Mouse (Mus musculus) G1E (cell line): ENCODE results near the gene Tbc1d1. TPM values are rescaled to one million over a fixed set of nuclear protein-coding genes. Genes with fewer than 3 reads are reported as not detected.
A peak's percentile ranks its signal among the peaks of the same experiment; 100 is the strongest.

Experiments used
- ATAC-seq: 2 replicates; pipeline ENCODE4 v1.8.0; 2016; ENCODE audit warnings: mild to moderate bottlenecking; ENCODE audit not compliant: insufficient number of reproducible peaks, poor library complexity, low FRiP score, severe bottlenecking; ENCODE audit errors: extremely low read depth
- DNase-seq: peaks from one replicate; pipeline ENCODE4 v3.0.0; 2012; ENCODE audit warnings: low spot score
- H3K27me3 ChIP-seq: 2 replicates; pipeline ENCODE4 v1.6.1; 2012; ENCODE audit warnings: mild to moderate bottlenecking, low read length, inconsistent platforms; ENCODE audit not compliant: insufficient read depth
- H3K36me3 ChIP-seq: replicated peaks from 2 replicates; pipeline ENCODE3; 2012; ENCODE audit warnings: mild to moderate bottlenecking, inconsistent platforms
- H3K4me1 ChIP-seq: 2 replicates; pipeline ENCODE4 v1.6.1; 2012; ENCODE audit warnings: low read depth, low read length, inconsistent platforms, mixed read lengths; ENCODE audit not compliant: insufficient read depth
- H3K4me3 ChIP-seq: 2 replicates; pipeline ENCODE4 v1.5.1; 2012; ENCODE audit warnings: low read depth, mild to moderate bottlenecking, inconsistent platforms, low read length, moderate library complexity, mixed read lengths
- H3K9me3 ChIP-seq: replicated peaks from 2 replicates; pipeline ENCODE4 v1.6.1; 2012; ENCODE audit warnings: inconsistent platforms
- CTCF ChIP-seq: IDR thresholded peaks from 2 replicates; pipeline ENCODE4 v1.5.1; 2012; ENCODE audit warnings: low read depth, low read length, inconsistent platforms, mixed read lengths
- GATA1 ChIP-seq: IDR thresholded peaks from 2 replicates; pipeline ENCODE4 v1.6.1; 2012; ENCODE audit warnings: borderline replicate concordance, low read length, inconsistent platforms, mixed read lengths
- GATA2 ChIP-seq: IDR thresholded peaks from 2 replicates; pipeline ENCODE4 v1.6.1; 2012; ENCODE audit warnings: low read depth, low read length, inconsistent platforms, borderline replicate concordance
- POLR2AphosphoS5 ChIP-seq: IDR thresholded peaks from 2 replicates; pipeline ENCODE4 v1.6.1; 2012; ENCODE audit warnings: low read depth, low read length, inconsistent platforms; ENCODE audit not compliant: insufficient replicate concordance
- TAL1 ChIP-seq: conservative IDR thresholded peaks from 2 replicates; pipeline ENCODE4 v1.6.1; 2012; ENCODE audit warnings: low read depth, low read length, inconsistent platforms, mixed read lengths
- polyA plus RNA-seq: library from polyadenylated mRNA; stranded (reverse); fragments of >175 nt; gene quantifications from 2 replicates; pipeline ENCODE4 v1.2.3, GENCODE M21; 2012
- total RNA-seq, 2 experiments: library from RNA; stranded (forward) in 1 of 2; stranded (reverse) in 1 of 2; fragments of 200-1000 nt in 1 of 2; fragments of >200 nt in 1 of 2; fragmentation: Nextera tagmentation in 1 of 2; gene quantifications; 2 replicates each; pipeline ENCODE4 v1.2.3; 2014 to 2017

Tbc1d1 gene
- total and polyA plus RNA-seq, 3 experiments: 4.2 to 17.3 (median 11.7) TPM

DNA sequence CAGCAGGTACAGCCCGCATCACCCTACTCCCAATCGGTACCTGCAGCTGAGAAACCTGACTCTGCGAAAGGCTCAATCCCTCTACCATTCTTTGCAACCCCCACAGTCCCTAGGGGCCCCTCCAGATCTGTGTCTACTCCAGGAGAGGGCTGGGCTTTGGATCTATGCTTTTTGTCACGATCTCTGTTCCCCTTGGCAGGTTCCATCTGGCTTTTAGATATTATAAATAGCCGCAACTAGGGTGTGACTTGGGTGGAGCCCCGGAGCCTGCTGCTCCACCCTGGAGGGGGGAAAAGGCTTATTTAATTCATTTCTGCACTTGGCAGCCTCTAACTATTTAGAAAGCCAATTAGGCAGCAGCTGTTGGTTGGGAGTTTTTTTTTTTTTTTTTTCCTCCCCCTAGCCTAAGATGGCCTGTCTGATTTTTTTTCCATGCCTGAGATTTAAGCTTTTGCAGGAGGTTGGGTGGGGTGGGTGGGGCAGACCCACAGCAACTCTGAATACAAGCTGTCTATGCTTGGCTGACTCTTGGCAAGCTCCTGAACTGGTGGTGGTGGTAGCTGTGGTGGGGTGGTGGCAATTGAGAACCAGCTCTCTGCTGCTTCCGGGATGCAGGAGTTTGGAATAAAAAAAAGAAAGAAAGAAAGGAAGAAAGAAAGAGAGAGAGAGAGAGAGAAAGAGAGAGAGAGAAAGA is 208.5 kb downstream of the Tbc1d1 start:
- Histone ChIP-seq H3K4me1 (peaks cover 55% of the 10 kb centered on the region), H3K4me3 (peak overlapping the region; percentile 55; the same call in 1 of the 2 replicates), H3K9me3 (peaks cover 5% of the 10 kb centered on the region), H3K36me3 (no peaks in the 10 kb centered on the region), H3K27me3 (peaks cover 7% of the 10 kb centered on the region; the same call in 1 of the 2 replicates)
- ATAC-seq (peak; percentile 64), DNase-seq (peak; percentile 52)
- no peak for TF ChIP-seq POLR2AphosphoS5

DNA sequence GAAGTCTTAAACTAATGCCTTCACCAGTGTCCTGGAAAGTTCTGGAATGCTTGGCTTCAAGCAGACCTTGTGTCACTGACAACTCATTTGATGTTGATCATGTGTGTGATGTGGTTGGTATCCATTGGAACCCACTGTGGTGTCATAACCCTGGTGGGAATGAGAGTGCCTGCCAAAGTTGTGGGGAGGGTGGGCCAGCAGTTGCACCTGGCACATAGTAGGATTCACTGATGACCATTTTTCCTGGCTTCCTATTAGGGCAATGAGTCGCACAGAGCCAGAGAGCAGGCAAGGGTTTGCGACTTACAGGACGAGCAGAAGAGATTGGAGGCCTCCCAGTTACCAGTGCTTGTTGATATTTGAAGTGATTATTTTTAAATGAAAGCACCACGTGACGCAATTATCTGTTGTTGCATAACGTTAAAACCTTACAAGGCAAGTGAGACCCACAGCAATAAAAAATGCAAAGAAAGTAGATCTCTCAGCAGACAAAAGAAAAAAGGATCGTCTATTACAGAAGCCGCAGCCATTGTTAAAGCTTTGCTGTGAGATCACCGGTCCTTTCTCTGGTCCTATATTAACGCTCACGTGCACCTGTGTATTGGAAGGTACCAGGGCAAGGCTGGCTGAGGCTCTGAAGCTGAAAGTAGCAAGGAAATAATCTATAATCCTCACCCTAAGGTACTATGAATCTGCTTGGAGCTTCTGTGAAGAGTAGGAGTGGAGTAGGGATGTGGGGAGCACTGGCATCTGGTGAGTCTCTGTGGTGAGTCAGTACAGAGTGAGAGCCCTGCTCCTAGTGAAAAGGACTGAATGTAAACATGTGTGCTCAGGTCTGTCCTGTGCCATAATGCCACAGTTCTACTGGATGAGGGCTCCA is 209.3 kb downstream of the Tbc1d1 start:
- Histone ChIP-seq H3K27me3 (peaks cover 7% of the 10 kb centered on the region; the same call in 1 of the 2 replicates), H3K4me3 (peak overlapping the region; percentile 5; the same call in 1 of the 2 replicates), H3K4me1 (peaks cover 52% of the 10 kb centered on the region), H3K36me3 (no peaks in the 10 kb centered on the region), H3K9me3 (peaks cover 5% of the 10 kb centered on the region)
- ATAC-seq (no peak), DNase-seq (no peak)
- TF ChIP-seq GATA2: no peak
- no peak for TF ChIP-seq CTCF
- TF ChIP-seq TAL1: no peak
- no peak for TF ChIP-seq GATA1
- no peak for TF ChIP-seq POLR2AphosphoS5

DNA sequence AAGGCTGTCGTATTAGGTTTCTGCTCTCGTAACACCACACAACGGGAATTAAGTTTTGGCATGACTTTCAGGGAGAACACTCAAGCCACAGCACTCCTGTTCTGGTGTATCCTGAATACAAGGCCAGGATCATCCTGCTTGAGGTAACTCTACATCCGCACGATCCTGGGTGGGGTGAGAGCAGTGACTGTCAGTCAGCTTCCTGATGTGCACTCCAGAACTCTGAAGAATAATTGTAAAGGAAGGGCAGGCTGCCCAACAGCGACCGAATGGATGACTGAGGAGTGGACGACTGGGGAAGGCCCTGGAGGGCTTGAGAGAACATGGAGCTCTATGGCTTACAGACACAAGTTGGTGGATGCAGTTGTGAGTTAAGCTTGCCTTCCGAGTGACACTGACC is 210.0 kb downstream of the Tbc1d1 start:
- Histone ChIP-seq H3K36me3 (no peaks in the 10 kb centered on the region), H3K4me3 (no peak overlapping the region), H3K4me1 (peaks cover 57% of the 10 kb centered on the region), H3K27me3 (peaks cover 7% of the 10 kb centered on the region; the same call in 1 of the 2 replicates), H3K9me3 (peaks cover 5% of the 10 kb centered on the region)
- no peak for ATAC-seq
- TF ChIP-seq CTCF (no peak), POLR2AphosphoS5 (no peak), TAL1 (no peak), GATA1 (no peak), GATA2 (no peak)
- no peak for DNase-seq

DNA sequence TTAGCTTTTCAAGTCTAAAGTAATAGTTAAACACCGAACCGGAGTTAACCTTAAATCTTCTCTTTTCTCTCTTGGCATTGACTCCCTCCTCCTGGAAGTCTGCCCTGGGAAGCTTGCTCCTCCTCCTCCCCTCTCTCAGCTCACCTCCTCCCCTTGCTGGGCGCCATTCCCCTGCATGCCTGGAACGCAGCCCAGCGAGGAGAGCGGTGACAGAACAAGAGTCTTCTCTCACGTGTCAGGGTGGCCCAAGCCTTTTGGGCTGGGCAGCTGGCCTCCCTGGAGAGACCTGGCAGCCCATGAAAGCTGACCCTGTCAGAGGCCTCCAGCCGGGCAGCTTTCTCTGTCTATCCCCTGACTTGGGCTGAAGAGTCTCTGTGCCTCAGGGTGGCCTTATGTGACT is 211.3 kb downstream of the Tbc1d1 start:
- Histone ChIP-seq H3K27me3 (peaks cover 7% of the 10 kb centered on the region; the same call in 1 of the 2 replicates), H3K36me3 (no peaks in the 10 kb centered on the region), H3K9me3 (peaks cover 2% of the 10 kb centered on the region), H3K4me1 (peaks cover 67% of the 10 kb centered on the region), H3K4me3 (no peak overlapping the region)
- ATAC-seq (no peak), DNase-seq (no peak)
- no peak for TF ChIP-seq GATA1
- TF ChIP-seq POLR2AphosphoS5: no peak
- no peak for TF ChIP-seq GATA2
- TF ChIP-seq CTCF: no peak
- no peak for TF ChIP-seq TAL1

DNA sequence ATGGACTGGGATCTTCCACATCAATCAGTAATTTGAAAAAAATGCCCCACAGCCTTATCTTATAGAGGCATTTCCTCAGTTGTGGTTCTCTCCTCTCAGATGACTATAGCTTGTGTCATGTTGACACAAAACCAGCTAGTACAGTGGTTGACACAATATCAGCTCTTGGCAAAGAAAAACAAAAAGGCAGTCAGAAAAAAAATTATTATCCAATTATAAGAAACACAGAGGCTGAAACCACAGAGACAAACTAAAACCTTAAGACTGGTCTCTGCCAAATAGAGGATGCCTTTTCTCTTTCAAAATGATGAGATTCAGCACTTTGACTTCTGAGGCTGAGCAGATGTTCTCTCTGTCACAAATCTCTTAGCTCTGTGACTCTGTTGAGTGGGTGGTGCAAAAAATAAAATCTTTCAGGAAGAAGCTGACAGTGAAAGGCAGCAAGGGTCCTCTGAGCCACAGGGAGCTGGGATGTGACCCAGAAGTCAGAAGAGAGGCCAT is 215.3 kb downstream of the Tbc1d1 start:
- H3K4me1 ChIP-seq: peaks cover 45% of the 10 kb centered on the region
- ATAC-seq: peak; percentile 34; the same call in 1 of the 2 replicates
- H3K9me3 ChIP-seq: no peaks in the 10 kb centered on the region
- DNase-seq: no peak
- H3K36me3 ChIP-seq: no peaks in the 10 kb centered on the region
- H3K27me3 ChIP-seq: peaks cover 13% of the 10 kb centered on the region
- TF ChIP-seq POLR2AphosphoS5 (no peak), GATA1 (no peak), TAL1 (no peak), GATA2 (no peak), CTCF (no peak)
- H3K4me3 ChIP-seq: no peak overlapping the region

DNA sequence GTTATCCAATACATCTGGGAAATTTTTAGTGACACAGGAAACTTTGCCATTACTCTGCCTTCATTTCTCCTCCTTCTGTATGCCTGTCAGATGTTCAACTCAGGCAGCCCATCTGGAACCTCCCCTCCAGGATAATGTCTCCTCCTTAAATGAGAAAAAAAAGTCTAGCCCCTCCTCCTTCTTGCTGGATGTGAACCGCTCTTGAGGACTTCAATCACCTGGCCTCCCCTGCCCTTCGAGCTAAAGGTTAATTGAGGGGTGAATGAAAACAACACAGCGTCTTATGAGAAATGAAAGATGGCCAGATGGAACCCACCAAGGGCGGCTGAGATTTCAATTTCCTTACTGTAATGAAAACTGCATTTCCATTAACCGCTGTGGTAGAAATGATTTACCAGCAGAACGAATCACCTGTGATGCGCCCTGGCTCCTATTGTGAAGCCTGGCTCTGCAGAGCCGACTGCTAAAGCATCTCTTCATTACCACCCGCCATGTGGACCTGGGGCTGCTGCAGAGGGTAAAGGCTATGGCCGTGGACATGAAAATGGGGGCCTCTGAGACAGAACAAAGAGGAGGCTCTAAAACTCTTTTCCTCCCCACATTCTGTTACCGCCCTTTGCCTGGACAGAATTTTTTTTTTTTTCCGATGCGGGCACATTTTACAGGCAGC is 216.3 kb downstream of the Tbc1d1 start:
- Histone ChIP-seq H3K27me3 (peaks cover 12% of the 10 kb centered on the region), H3K4me3 (no peak overlapping the region), H3K9me3 (no peaks in the 10 kb centered on the region), H3K4me1 (peaks cover 45% of the 10 kb centered on the region), H3K36me3 (no peaks in the 10 kb centered on the region)
- ATAC-seq (no peak), DNase-seq (no peak)
- TF ChIP-seq POLR2AphosphoS5 (no peak), CTCF (no peak), GATA1 (no peak), TAL1 (no peak), GATA2 (no peak)
